Mouse (Mus musculus) brown adipose tissue, adult 24 weeks (tissue): ENCODE results near the gene Olfr875. TPM values are rescaled to one million over a fixed set of nuclear protein-coding genes. Genes with fewer than 3 reads are reported as not detected.
"Not testable (repeated sequence)": the region's sequence is repeated elsewhere in the genome, so short reads cannot be mapped to it uniquely, and the experiment has no call there.

ENCODE experiments used
- H3K27ac ChIP-seq: fragments of 200-500 bp; replicated peaks from 2 replicates; pipeline ENCODE4 v1.5.1; 2012; ENCODE audit warnings: low read depth, mild to moderate bottlenecking, low read length
- H3K4me1 ChIP-seq: fragments of 200-500 bp; 2 replicates; pipeline ENCODE4 v1.6.1; 2012; ENCODE audit warnings: low read length, mixed read lengths; ENCODE audit not compliant: control insufficient read depth, insufficient read depth, insufficient read length
- H3K4me3 ChIP-seq: fragments of 200-500 bp; 2 replicates; pipeline ENCODE4 v1.5.1; 2012; ENCODE audit warnings: low read depth, mild to moderate bottlenecking, low read length, moderate library complexity; ENCODE audit not compliant: insufficient read depth
- polyA plus RNA-seq: library from polyadenylated mRNA; stranded (reverse); fragments of >200 nt; gene quantifications from 2 replicates; pipeline ENCODE4 v1.2.4, GENCODE M21; 2012; ENCODE audit not compliant: missing spikeins, insufficient read depth, insufficient read length

Olfr875 gene
- polyA plus RNA-seq: not detected in 2 replicates

DNA sequence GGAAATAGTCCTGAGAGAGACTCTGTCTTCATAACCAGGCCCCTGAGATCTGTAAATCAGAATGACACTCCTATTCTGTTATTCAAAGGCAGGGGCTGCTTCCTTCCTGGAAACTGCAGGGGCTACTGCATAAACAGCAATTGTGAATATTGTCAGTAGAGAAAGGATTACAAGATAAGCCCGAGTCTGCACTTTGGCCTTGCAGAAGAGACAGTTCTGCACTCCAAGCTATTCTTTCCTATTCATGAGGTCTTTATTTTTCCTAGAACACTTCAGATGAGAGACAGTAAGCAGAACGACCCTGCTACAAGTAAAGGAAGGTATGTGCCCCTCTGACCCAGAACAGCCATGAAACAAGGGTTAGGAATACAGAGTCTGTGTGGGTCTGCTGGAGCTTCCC is at the start of gene Olfr875:
Olfr875 (plus strand) TSS at position 99 of the 400 bp plus-strand sequence.
- no peak within 1 kb of the TSS for H3K27ac ChIP-seq
- no peaks in the 10 kb centered on the region for H3K4me1 ChIP-seq
- H3K4me3 ChIP-seq: no peak within 1 kb of the TSS

DNA sequence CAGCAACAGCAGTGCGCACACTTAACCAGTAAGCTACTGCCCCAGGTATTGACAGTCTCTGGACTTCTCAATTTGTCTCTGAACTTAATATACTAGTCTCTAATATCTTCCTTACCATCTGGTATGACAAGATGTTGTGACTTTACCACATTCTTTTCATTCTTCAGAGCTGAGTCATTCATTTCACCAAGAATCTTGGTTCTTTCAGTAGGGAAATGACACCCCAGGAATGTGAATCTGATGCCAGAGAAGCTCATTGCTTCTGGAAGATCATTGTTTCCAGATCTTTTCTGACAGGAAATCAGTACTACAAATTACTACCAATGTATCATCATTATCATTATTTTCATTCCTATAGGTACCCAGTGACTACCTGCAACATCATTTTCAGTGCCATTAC is 37.3 kb upstream of the Olfr875 start:
- Histone ChIP-seq H3K4me3 (no peak overlapping the region), H3K4me1 (no peaks in the 10 kb centered on the region), H3K27ac (no peak overlapping the region)

DNA sequence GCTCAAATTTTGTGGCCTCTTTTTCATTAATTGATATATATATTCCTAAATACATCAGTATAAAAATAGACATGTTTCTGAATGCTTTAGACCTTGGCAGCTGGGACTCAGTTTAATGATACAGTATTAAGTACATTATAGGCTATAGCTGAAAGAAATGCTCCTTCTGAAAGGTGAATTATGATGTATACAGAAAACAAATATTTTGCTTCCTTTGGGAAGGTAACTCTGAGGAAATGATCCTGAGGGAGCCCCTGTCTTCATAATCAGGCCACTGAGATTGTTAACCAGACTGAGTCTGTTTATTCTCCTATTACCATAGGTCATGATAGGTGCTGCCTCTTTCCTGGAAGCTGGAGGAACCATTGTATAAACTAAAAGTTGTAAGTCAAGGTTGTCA is 26.9 kb upstream of the Olfr875 start, which contains the start of gene Olfr874:
Olfr874 (plus strand) TSS at position 301 of the 400 bp plus-strand sequence.
- Histone ChIP-seq H3K4me3 (no peak within 1 kb of the TSS), H3K27ac (no peak within 1 kb of the TSS), H3K4me1 (no peaks in the 10 kb centered on the region)

DNA sequence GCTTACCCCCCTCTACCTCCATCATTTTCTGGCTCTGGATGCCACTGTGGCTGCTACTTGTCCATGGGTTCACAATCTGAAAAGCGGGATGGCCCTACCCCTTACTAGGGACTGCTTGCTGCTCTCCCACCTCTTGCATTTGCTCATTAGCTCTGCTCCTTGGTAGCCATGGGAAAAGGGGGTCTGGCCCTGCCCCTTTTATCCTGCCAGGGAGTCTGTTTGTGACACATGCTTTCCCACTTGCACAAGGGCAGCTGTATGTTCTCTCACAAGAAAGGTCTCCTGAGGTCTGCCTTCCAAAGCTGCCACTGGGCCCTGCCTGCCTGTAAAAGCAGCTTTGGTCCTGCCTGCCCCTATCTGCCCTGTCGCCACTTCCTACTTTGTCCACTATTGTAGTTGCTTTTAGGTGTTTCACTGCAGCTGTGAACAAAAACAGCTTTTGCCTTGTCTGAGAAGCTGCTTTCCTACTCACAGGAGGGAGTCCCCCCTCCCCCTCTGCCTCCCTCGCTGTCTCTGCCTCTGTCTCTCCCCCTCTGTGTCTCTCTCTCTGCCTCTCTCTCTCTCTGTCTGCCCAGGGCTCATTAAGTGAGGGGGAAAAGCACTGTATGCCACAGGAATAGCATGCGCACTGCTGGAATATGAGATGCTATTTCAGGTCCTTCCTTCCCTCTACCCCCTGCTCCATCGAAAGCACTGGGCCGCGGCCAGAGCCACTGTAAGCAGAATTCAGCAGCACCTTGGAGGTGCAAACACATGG is 21.2 kb upstream of the Olfr875 start:
- no peak overlapping the region for H3K4me3 ChIP-seq
- H3K4me1 ChIP-seq: no peaks in the 10 kb centered on the region
- no peak overlapping the region for H3K27ac ChIP-seq

DNA sequence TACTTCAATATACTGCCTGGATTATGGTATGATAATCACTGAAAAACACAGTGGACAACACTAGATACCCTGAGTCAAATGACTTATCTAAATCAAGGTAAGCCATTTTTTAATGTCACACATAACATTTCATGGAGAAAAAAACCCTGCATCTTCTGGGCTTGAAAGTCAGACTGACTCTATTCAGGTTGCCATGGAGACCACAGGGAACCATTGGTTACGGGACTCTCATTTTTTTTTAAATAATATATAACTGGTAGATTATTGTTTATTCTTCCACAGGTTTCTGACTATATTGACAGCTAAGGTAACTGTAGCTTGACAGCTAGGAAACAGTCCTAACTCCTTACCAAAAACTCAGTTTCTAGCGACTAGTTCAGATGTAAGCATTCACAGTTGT is 20.2 kb upstream of the Olfr875 start:
- Histone ChIP-seq H3K4me1 (no peaks in the 10 kb centered on the region), H3K27ac (no peak overlapping the region), H3K4me3 (no peak overlapping the region)

DNA sequence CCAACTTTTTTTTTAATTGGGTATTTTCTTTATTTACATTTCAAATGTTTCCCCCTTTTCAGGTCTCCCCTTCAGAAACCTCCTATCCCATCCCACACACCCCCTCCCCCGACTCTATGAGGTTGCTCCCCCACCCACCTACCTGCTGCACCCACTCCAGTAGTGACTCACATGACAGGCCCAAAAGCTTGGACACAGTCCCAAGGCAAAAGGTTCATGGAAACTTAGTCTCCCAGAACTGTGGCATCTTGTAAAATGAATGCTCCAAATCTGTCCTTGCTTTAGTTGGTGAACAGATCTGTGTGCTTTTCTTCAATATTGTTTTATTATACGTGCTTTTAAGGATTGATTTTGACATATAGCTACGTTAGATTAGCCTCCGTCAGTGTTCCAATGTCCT is 19.7 kb upstream of the Olfr875 start:
- H3K4me3 ChIP-seq: no peak overlapping the region
- H3K4me1 ChIP-seq: no peaks in the 10 kb centered on the region
- H3K27ac ChIP-seq: no peak overlapping the region

DNA sequence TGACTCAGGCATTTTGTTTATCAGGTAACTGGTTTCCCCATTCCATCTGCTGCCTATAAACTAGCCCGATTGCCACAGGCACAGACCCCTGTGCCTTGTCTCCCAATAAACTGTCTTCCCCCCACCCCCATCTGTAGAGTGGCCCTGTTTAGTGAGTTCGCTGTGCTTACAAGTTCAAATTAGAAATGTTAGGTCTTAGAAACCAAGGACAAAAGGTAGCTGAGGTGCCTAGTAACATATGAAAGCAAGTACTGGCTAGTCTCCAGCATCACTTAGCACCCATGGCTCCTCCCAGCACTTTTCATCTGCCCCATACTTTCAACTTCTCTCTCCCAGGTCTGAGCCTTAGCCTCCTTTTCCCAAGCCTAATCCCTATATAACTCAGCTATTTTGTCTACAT is 9.9 kb upstream of the Olfr875 start:
- Histone ChIP-seq H3K4me1 (no peaks in the 10 kb centered on the region), H3K27ac (no peak overlapping the region), H3K4me3 (no peak overlapping the region)

DNA sequence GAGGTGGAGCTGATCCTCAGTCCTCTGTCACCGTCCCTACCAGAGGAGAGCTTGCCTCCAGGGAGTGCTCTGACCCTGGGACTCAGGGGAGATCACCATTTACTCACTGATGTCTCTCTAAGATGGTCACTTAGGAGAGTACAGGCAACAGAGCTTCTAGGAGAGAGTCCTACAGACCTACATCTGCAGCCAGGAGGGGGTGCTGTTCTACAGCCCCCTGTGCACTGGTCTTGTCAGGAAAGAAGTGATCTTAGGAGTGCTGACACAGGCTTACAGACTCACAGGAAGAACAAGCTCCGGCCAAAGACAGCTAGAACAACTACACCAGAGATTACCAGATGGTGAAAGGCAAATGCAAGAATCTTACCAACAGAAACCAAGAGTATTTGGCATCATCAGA is 9.1 kb upstream of the Olfr875 start:
- no peaks in the 10 kb centered on the region for H3K4me1 ChIP-seq
- no peak overlapping the region for H3K27ac ChIP-seq
- no peak overlapping the region for H3K4me3 ChIP-seq

DNA sequence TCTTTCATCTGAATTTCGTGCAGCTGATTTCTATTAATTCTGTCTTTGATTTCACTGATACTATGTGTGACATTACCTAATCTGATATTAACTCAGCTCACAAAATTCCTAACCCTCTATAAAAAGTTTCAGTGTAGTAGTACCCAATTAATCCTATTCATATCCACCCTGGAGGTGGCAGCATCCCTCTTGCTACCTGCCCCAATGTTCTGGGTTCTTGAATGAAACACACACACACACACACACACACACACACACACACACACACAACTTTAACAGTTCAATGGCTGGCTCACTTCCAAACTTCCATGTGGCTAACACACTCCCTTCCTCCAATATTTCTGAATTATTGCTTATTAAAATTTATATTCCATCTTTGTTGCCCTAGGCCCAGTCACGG is 996 bp upstream of the Olfr875 start:
- Histone ChIP-seq H3K4me3 (no peak overlapping the region), H3K4me1 (no peaks in the 10 kb centered on the region), H3K27ac (no peak overlapping the region)

DNA sequence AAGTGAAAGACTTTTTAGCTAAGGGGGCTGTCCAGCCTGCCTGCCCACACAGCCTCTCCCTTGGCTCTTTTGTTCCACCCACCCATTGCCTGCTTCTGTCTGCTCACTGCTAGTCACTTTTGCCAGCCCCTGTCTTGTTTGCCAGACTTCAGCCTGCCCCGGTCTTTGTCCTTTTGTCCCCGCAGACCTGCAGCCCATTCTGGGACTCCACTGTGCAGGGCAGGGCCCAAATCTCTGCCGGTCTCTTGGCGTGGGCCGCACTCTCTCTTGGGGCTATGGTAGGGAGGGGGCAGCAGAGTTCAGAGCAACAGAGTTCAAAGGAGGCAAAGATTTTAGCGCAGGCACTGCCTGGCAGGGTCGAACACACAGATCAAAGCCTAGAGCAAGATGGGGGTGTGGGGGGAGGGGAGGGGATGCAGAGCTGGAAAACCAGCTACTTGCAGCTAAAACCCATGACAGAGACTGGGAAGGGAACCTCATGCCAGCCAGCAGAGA is 11.2 kb downstream of the Olfr875 start:
- no peaks in the 10 kb centered on the region for H3K4me1 ChIP-seq
- no peak overlapping the region for H3K4me3 ChIP-seq
- H3K27ac ChIP-seq: no peak overlapping the region

DNA sequence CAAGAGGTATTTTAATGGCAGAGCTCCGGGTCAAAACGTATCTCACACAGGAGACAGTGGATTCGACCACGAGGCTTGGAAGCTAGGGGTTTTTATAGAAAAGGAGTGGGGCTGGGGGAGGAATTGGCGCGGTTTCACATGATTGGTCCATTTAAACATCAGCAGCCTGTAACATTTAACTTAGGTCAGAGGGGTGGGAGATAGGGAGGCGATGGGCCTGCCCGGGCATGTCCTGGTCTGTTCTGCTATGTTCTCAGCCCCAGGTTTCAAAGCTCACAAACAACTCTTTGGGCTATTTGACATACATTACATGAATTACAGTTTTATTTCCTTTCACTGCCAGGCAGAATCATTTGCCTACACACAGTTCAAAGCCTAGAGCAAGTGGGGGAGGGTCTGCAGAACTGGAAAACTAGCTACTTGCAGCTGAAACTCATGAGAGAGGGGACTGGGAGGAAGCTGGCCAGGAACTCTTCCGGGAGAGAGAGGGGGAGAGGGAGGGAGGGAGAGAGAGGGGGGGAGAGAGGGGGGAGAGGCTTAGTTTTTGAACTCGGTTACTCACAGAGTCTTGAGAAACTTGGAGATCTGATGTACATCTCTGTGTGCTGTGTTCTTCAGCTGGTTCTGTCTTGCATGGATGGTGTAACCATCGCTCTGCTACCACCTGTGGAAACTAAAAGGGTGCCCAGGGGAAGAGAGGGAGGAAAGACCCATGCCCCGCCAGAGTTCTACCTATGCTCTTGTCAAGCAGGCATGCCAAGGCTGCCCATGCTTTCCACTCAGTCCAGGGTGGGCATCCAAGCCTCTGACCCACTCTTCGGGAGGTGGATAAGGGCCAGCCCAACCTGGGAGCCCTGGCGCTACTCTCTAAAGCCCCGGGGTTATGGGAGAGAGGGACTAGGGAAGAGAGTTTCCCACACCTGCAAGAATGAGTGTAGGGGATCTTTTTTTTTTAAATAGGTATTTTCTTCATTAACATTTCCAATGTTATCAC is 12.0 kb downstream of the Olfr875 start:
- H3K4me3 ChIP-seq, H3K27ac ChIP-seq, H3K4me1 ChIP-seq: not testable (repeated sequence)

DNA sequence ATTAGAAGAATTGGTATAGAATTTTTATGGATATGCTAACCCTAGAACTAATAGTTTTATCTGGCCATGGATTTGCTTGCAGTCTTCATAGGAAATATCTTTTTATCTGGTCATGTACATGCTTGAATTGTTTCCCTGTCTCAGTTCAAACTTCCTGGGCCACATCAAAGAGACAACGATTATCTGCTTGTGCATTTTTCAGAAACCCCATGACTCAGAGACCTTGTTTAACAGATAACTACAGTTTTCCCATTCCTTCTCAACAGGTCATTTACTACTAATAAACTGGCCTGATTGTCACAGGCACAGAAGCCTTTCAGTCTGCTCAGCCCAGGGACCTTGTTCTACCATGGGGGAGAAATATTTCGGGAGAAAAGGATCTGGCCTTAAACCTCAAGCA is 14.8 kb downstream of the Olfr875 start:
- Histone ChIP-seq H3K4me1 (no peaks in the 10 kb centered on the region), H3K4me3 (no peak overlapping the region)

DNA sequence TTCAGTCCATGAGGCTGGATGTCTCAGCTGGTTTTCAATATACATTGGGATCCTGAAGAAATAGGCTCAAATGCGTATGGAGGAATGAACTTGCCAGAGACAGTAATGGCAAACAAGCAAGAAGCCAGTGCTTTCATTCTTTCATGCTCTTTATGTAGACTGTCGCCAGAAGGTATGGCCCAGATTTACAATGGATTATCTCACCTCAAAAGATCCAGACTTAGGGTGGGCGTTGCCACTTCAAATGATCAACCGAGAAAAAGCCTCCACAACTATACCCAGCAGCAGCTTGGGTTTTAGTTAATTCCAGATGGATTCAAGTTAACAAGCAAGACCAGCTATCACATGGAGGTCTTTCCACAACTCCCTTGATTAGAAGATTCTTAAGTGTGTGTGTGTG is 30.4 kb downstream of the Olfr875 start:
- H3K4me1 ChIP-seq: no peaks in the 10 kb centered on the region
- H3K4me3 ChIP-seq: no peak overlapping the region
- no peak overlapping the region for H3K27ac ChIP-seq

More for the DNA sequence above, 14.8 kb downstream of the Olfr875 start:
- H3K27ac ChIP-seq: no peak overlapping the region

DNA sequence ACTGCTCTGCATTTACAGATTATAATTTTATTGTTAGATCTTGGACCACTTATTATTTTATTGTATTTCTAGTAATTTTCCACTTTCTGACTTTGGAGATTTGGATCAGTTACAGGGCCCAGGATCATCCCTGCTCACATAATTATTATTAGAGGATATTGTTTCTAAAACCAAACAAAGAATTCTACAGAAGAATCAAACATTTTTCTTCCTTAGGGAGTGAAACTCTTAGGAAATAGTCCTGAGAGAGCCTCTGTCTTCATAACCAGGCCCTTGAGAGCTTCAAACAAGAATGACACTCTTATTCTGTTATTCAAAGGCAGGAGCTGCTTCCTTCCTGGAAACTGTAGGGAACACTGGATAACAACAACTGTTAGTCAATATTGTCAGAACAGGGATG is 31.1 kb downstream of the Olfr875 start, which contains the start of gene Olfr876:
Olfr876 (plus strand) TSS at position 301 of the 400 bp plus-strand sequence.
- H3K4me3 ChIP-seq: no peak within 1 kb of the TSS
- H3K27ac ChIP-seq: no peak within 1 kb of the TSS
- no peaks in the 10 kb centered on the region for H3K4me1 ChIP-seq

DNA sequence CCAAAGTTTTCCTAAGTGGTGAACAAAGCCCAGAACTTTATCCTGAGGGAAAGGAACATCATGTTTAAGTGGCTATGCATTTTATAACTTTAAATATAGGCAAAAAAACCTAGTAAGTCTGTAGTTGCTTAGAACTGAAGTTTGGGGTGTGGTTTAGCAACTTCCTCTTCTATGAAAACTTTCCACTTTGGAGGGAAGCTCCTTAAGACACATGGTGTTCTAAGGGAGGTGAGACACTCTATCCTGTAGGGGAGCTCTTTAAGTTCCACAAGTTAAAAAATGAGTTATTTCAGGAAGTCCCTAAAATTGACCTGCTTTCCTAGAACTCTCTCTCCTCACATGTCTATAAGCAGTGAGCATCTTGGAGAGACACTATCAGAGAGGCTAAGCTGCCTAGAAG is 35.6 kb downstream of the Olfr875 start:
- Histone ChIP-seq H3K4me3 (no peak overlapping the region), H3K27ac (no peak overlapping the region), H3K4me1 (no peaks in the 10 kb centered on the region)
